Mouse (Mus musculus): ENCODE results near the gene Scg3. TPM values are rescaled to one million over a fixed set of nuclear protein-coding genes. Genes with fewer than 3 reads are reported as not detected.
A peak's percentile ranks its signal among the peaks of the same experiment; 100 is the strongest.

Scg3 gene
- 22.4 and 29.5 TPM in 2 replicates for total RNA-seq (2021)
- long read RNA-seq, experiment 1, transcript Scg3-202 (12 exons, 2,152 nt) = major isoform, 12 of 21 reads
- long read RNA-seq, experiment 1, partial matches to known transcripts = 0 of 21 reads
- long read RNA-seq, experiment 1, other reads (novel, unspliced or antisense) = 5 of 21 reads
- long read RNA-seq, experiment 2, transcript Scg3-201 (12 exons, 2,384 nt) = major isoform, 10 of 21 reads
- long read RNA-seq, experiment 2, transcript Scg3-202 (12 exons, 2,152 nt) = minor isoform, 5 of 21 reads
- long read RNA-seq, experiment 2, partial matches to known transcripts = 2 of 21 reads
- long read RNA-seq, experiment 2, other reads (novel, unspliced or antisense) = 4 of 21 reads

GRCm38 (mm10) chr9:75683426-75684191 is at the start of gene Scg3:
TSS of gene Scg3 (minus strand) at chr9:75684056.
- peak; percentile 82 for DNase-seq

- peak; percentile 67 for DNase-seq
Observed at GRCm38 (mm10) chr9:75719952-75720687, 36.3 kb upstream of the Scg3 start.

- DNase-seq = no peak
Observed at GRCm38 (mm10) chr9:75719481-75719880, 35.6 kb upstream of the Scg3 start.

DNA sequence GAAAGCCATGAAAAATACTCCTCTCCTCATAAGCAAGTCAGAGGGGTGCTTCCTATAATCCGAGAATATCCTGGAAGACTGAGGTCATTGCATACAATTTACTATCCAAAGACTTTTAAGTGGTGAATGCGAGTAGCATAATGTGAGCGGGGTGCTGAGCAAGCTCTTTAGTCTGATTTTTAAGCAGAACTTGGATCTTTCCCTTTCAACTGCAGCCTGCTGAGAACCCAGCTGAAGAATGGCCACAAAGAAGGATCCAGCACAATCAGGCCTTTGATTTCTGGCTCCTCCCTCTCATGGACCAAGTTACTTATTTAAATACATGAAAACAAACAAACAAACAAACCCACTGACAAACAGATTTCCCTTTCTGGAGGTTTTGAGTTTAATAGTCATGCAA is 916 bp upstream of the Scg3 start:
- DNase-seq = no peak

GRCm38 (mm10) chr9:75684292-75684691 is 436 bp upstream of the Scg3 start:
- DNase-seq = no peak

DNA sequence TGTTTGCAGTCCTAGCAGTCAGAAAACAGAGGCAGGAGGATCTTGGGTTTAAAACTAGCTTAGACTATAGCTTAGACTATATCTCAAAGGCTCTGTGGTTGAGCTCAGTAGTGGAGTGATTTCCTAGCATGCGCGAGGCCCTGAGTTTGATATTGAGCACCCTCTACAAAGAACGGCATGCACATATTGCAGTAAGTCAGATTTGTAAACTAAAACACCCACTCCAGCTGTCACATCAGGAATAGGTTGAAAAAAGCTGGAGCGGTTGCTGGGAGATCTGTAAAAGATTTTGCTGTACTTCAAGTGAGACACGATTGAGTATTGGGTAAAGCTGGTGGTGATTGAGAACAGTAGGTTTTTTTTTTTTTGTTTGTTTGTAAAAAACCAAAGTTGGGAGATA is 3.2 kb downstream of the Scg3 start:
- no peak for DNase-seq

DNA sequence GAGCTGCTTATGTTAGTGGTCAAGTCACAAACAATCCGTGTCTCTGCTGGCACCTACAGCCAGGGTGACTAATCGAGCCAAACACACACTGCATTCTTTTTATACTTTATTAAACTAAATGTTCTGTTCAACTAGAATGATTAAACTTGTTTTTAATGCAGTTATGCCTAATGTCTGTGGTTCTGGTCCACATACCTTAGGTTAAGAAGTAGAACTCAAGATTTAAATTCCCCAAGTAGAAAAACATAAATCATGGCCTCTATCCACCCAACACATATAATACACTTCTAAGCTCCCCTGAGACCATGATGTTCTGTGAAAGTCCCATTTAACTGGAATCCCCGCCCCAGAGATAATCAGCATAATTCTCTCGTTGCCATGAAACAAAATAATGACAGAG is 4.2 kb downstream of the Scg3 start:
- DNase-seq = no peak

GRCm38 (mm10) chr9:75678341-75678740 is 5.5 kb downstream of the Scg3 start:
- DNase-seq = no peak

- no peak for DNase-seq
Observed at GRCm38 (mm10) chr9:75676226-75676625, 7.6 kb downstream of the Scg3 start.

- no peak for DNase-seq
Observed at GRCm38 (mm10) chr9:75672769-75673168, 11.1 kb downstream of the Scg3 start.

- DNase-seq = peak; percentile 37
Observed at GRCm38 (mm10) chr9:75666612-75667011, 17.2 kb downstream of the Scg3 start.

DNA sequence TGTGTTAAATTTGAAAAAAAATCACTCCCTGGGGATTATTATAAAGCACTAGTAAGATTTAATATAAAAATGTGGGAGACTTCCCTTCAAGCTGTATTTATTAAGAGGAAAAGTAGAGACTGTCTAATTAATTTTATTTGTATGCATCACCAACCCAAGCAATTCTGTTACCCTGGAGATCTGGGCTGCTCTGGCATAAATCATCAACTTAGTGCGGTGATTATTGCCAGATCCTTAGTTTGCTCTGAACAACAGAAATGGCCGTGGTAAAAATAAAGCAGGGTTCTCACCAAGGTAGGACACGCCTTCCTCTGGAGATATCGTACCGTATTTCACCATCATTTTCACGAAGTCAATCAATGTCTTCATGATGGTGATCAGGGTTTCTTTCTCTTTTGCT is 18.5 kb downstream of the Scg3 start:
- DNase-seq = no peak

DNA sequence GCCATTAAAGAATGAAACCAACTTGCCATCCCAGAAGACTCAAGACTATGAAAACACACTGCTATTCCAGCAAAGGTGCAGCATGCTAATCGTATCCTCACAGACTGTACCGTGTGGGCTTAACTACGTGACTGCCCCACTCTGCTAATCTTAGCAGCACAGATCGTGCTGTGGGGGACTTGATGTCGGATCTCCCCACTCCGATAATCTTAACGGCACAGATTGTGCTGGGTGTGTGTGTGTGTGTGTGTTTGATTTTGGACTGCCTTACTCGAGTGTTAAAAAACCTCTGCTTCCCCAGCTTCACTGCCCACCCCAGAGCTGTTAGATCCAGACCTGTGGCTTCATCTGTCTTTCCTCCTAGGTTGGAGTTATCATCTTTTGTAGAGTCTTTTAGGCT is 22.9 kb downstream of the Scg3 start:
- no peak for DNase-seq

DNA sequence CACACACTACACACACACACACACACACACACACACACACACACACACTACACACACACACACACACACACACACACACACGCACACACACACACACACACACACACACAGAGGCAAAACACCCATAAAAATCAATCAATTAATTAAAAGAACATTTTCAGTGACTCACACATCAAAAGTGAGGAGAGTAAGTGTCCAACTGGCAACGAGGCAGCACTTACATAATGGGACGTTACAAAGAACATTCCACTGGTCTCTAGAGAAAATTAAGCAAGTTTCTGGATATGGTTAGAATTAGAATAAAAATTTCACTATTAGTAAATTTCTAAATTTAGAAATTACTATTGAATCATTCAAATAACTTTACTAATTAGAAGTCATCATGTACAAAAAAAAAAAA is 27.4 kb downstream of the Scg3 start:
- DNase-seq = peak; percentile 14

GRCm38 (mm10) chr9:75653981-75654911 is 29.6 kb downstream of the Scg3 start:
- DNase-seq = peak; percentile 26

DNA sequence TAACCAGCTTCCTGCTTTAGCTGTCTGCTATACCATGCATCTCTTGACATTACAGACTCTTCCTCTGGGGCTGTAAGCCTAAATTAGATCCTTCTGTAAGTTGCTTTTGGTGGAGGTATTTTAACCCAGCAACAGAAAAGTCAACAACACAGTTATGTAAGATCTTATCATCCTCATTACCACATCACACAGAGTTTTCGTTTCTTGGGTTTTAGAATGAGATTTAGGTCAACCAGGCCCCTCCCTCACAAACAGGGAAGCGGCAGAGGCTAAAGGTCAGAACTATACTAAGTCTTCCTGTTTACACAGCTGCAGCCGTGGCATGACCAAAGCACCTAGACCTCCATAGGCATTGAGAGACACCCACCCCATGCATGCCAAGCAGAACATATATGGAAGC is 38.5 kb downstream of the Scg3 start:
- DNase-seq = no peak

DNA sequence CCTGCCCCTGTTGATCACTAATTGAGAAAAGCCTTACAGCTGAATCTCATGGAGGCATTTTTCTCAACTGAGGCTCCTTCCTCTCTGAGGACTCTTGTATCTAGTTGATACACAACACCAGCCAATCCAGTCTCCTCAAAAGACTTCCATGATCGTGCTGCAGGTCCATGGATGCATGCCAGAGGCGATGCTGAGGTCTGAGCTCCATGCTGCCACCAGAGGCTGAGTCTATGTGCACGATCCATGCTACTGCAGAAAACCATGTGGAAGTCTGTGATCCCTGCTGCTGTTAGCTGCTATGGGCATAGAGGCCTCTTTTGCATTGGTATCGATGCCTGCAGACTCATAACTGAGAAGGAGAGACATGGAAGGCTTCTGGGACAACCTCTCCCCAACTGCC is 49.6 kb downstream of the Scg3 start:
- no peak for DNase-seq

- no peak for DNase-seq
Observed at GRCm38 (mm10) chr9:75633603-75634002, 50.3 kb downstream of the Scg3 start.

- peak; percentile 40 for DNase-seq
Observed at GRCm38 (mm10) chr9:75632902-75633301, 51.0 kb downstream of the Scg3 start.

GRCm38 (mm10) chr9:75632111-75632510 is 51.7 kb downstream of the Scg3 start:
- DNase-seq = no peak

DNA sequence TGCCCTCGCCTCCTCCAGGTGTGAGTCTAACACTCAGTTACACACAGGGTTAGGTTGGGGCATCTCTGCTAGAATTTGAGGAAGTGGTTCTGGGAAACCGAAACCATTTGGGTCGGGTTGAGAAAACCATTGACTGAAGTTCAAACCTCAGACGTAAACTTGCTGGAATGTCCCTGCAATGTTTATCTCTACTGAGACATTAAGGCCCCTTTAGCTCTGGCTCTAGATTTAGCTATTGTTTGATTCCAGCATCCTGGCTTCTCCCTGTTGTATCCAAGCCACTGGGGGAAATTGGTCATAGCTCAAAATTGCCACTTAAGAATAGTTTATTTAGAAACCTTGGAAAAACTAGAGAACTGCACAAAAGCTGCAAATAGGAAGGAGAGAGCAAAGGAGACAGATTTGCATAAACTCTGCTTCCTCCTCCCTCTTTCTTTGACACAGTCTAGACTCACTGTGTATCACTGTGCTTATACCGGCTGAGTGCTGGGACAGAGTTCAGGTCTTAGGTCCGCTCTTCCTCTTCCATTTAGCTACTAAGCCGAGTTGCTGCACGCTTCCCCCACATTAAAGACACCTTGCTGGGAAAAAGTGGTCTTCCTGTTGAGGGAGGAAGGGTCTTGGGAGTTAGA is 52.9 kb downstream of the Scg3 start:
- DNase-seq = no peak

DNA sequence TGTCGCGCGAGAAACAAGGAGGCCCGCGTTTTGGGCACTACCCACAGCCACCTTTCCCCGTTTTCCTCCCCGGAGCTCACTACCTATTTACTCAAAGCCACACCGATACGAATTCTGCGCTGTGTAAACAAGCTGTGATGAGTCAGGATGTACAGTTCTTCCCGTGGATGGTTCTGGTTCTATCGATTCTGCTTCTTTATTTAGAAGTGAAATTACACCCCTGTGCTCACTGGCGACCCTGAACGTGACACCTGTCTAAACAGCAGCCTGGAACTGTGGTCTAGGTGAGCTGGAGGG is 57.6 kb downstream of the Scg3 start:
- no peak for DNase-seq

Data from adrenal gland, postnatal 14 days (tissue).